Mouse (Mus musculus): ENCODE data around the gene Capns1.

GRCm38 (mm10) chr7:30231669-30232454, 33.3 kb upstream of the Capns1 start, which contains the start of the genes Polr2i and Tbcb:
- no peak for TF ChIP-seq CTCF (IDR thresholded peaks at IDR 0.05 in 2 of 3, conservative IDR thresholded peaks at IDR 0.05 in 1 of 3; ENCODE audit: control insufficient read depth in 1 of 3, insufficient read depth in 1 of 3, low read depth in 2 of 3, low read length in 3 of 3, poor library complexity in 1 of 3, severe bottlenecking in 1 of 3)
- TF ChIP-seq TBP (IDR thresholded peaks at IDR 0.05; ENCODE audit: low read depth, low read length), result 0 out of 2 replicates have a peak, but pooled peaks have one; percentile 43
- TF ChIP-seq MAFK (IDR thresholded peaks at IDR 0.05; ENCODE audit: borderline replicate concordance, low read depth, low read length), result no peak
- no peak for TF ChIP-seq RAD21 (IDR thresholded peaks at IDR 0.05; ENCODE audit: low read depth, low read length)
